Mouse (Mus musculus): ENCODE results near the gene Gm21981.

DNA sequence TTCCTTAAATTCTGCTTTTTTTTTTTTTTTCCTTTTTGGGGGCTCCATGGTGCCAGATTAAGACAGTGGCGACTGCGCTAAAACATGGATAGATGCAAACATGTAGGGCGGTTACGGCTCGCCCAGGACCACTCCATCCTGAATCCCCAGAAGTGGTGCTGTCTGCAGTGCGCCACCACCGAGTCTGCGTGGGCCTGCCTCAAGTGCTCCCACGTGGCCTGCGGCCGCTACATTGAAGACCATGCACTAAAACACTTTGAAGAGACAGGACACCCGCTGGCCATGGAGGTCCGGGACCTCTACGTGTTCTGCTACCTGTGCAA lies 22.3 kb downstream of the Gm21981 start:
- no peak for TF ChIP-seq CTCF (conservative IDR thresholded peaks at IDR 0.05; ENCODE audit: low read length)
- TF ChIP-seq POU5F1 (IDR thresholded peaks at IDR 0.05; ENCODE audit: borderline replicate concordance, low read length), result no peak
- no peak for TF ChIP-seq NANOG (IDR thresholded peaks at IDR 0.05; ENCODE audit: borderline replicate concordance, low read length)

Measured in E14TG2a.4 (cell line).